Mouse (Mus musculus) C2C12 (cell line): Measurements from ENCODE around the gene Lamc1.

Experiments used
- MYOG ChIP-seq: IDR thresholded peaks from one replicate; pipeline ENCODE4 v1.6.1; 2011; ENCODE audit not compliant: control insufficient read depth, insufficient read length; ENCODE audit errors: extremely low read depth
- USF1 ChIP-seq: IDR thresholded peaks from one replicate; pipeline ENCODE4 v1.6.1; 2011; ENCODE audit warnings: low read depth, mild to moderate bottlenecking, control low read depth, moderate library complexity

DNA sequence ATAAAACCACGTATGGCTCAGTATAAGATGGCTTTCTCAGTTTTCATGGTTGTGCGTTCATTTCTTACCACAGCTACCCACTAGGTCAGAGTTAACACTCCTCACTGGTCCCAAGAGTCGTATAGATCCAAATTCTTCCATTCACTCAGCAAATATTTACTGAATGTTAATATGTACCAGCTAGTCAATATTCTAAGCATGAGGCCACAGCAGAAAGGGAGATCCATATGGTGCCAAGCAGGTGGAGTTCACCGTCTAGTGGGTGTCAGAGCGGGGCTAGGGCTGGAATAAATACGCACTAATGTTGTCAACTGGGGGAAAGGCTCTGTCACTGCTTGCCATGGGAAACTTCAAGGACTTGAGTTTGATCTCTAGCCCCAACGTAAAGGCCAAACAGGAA, 64.9 kb downstream of the Lamc1 start:
- no peak for TF ChIP-seq USF1
- no peak for TF ChIP-seq MYOG
